ENCODE assay signal across 8 mouse cellular contexts in the genomic region with DNA sequence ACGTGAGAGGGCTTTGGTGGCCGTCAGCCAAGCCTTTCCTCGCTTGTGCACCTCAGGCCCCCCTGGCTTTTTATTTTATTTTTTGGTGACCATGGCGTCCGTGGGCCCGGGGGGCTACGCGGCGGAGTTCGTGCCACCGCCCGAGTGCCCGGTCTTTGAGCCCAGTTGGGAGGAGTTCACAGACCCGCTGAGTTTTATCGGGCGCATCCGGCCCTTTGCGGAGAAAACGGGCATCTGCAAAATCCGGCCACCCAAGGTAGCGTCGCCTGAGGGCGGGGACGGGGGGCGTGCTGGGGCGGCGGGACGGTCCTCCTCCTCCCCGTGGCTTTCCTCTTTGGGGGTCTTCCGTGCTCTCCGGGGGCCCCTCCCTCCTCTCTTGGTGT. TPM values are rescaled to one million over a fixed set of nuclear protein-coding genes. Genes with fewer than 3 reads are reported as not detected.
A peak's percentile ranks its signal among the peaks of the same experiment; 100 is the strongest.
DNase-seq lines count a peak whose midpoint lies in the region; ATAC-seq and TF ChIP-seq lines count a peak whose summit lies in the region.

No protein-coding gene starts in this region.

- no peak for TF ChIP-seq CTCF in cortical plate, adult 2 months (IDR thresholded peaks at IDR 0.05; ENCODE audit: extremely low read depth, insufficient read depth, low read length)

- H3K27me3 ChIP-seq in kidney, embryonic 16.5 days (ENCODE audit: insufficient read depth, low read length), result no peaks in the 10 kb centered on the region
- H3K27me3 ChIP-seq in intestine, embryonic 14.5 days (replicated peaks; ENCODE audit: control insufficient read depth, insufficient read depth, low read length), result no peaks in the 10 kb centered on the region
- no peaks in the 10 kb centered on the region for H3K27me3 ChIP-seq in midbrain, embryonic 16.5 days (ENCODE audit: control insufficient read depth, insufficient read depth, low read depth, low read length)

- H3K27ac ChIP-seq in kidney, embryonic 16.5 days (ENCODE audit: low read length), result peak overlapping the region; percentile 99
- no peak overlapping the region for H3K27ac ChIP-seq in cortical plate, adult 2 months (ENCODE audit: insufficient read depth, low read length)
- H3K27ac ChIP-seq in intestine, embryonic 14.5 days (ENCODE audit: low read depth), result peak overlapping the region; percentile 97
- peak overlapping the region; percentile 86 for H3K27ac ChIP-seq in midbrain, embryonic 16.5 days (ENCODE audit: low read length)

- H3K9me3 ChIP-seq in kidney, embryonic 16.5 days (ENCODE audit: low read length), result no peaks in the 10 kb centered on the region
- H3K9me3 ChIP-seq in intestine, embryonic 14.5 days (ENCODE audit: control insufficient read depth, low read length), result no peaks in the 10 kb centered on the region
- no peaks in the 10 kb centered on the region for H3K9me3 ChIP-seq in midbrain, embryonic 16.5 days (replicated peaks; ENCODE audit: control insufficient read depth, low read length, poor library complexity, severe bottlenecking)

- H3K4me3 ChIP-seq in kidney, embryonic 16.5 days (ENCODE audit: low read length), result peak overlapping the region; percentile 90
- H3K4me3 ChIP-seq in cortical plate, adult 2 months (ENCODE audit: insufficient read depth, low read length), result peak overlapping the region; percentile 70
- H3K4me3 ChIP-seq in intestine, embryonic 14.5 days (ENCODE audit: low read depth, low read length), result peak overlapping the region; percentile 75
- peak overlapping the region; percentile 98 for H3K4me3 ChIP-seq in midbrain, embryonic 16.5 days (ENCODE audit: low read depth, low read length)

- WGBS in kidney, embryonic 16.5 days, result under 1% methylated on average over 30 of the region's 31 CpGs
- WGBS in intestine, embryonic 14.5 days, result under 1% methylated on average over 30 of the region's 31 CpGs
- under 1% methylated on average over 29 of the region's 31 CpGs for WGBS in midbrain, embryonic 16.5 days

- peaks cover 14% of the 10 kb centered on the region for H3K4me1 ChIP-seq in kidney, embryonic 16.5 days (ENCODE audit: insufficient read depth, low read length)
- no peaks in the 10 kb centered on the region; the same call in 1 of the 2 replicates for H3K4me1 ChIP-seq in cortical plate, adult 2 months (ENCODE audit: control insufficient read depth, insufficient read depth, low read length)
- peaks cover 17% of the 10 kb centered on the region for H3K4me1 ChIP-seq in intestine, embryonic 14.5 days (replicated peaks; ENCODE audit: control insufficient read depth, insufficient read depth, low read length)
- H3K4me1 ChIP-seq in midbrain, embryonic 16.5 days (ENCODE audit: control insufficient read depth, insufficient read depth, low read length), result peaks cover 20% of the 10 kb centered on the region

- peaks cover 20% of the 10 kb centered on the region for H3K36me3 ChIP-seq in kidney, embryonic 16.5 days (ENCODE audit: insufficient read depth, low read length)
- peaks cover 29% of the 10 kb centered on the region for H3K36me3 ChIP-seq in intestine, embryonic 14.5 days (ENCODE audit: control insufficient read depth, insufficient read depth, low read length)
- H3K36me3 ChIP-seq in midbrain, embryonic 16.5 days (ENCODE audit: control insufficient read depth, insufficient read depth, low read length), result peaks cover 6% of the 10 kb centered on the region

- TF ChIP-seq POLR2A in cortical plate, adult 2 months (IDR thresholded peaks at IDR 0.05; ENCODE audit: extremely low read depth, insufficient read depth, low read length), result no peak

- no peak for DNase-seq in kidney, postnatal 14 days
- no peak for DNase-seq in intestine, embryonic 14.5 days (ENCODE audit: low spot score)
- no peak for DNase-seq in gastrocnemius, postnatal 36 days
- no peak for DNase-seq in thymus, postnatal 4 days
- DNase-seq in urinary bladder, adult 2 months (ENCODE audit: low spot score), result no peak

- peak overlapping the region; percentile 85 for H3K9ac ChIP-seq in kidney, embryonic 16.5 days (replicated peaks; ENCODE audit: low read length)
- peak overlapping the region; percentile 75 for H3K9ac ChIP-seq in intestine, embryonic 14.5 days (ENCODE audit: low read length)
- peak overlapping the region; percentile 94 for H3K9ac ChIP-seq in midbrain, embryonic 16.5 days (ENCODE audit: low read depth, low read length)

- H3K4me2 ChIP-seq in kidney, embryonic 16.5 days (replicated peaks; ENCODE audit: low read depth, low read length), result peak overlapping the region; percentile 91
- peak overlapping the region; percentile 94 for H3K4me2 ChIP-seq in intestine, embryonic 14.5 days (ENCODE audit: low read length)
- H3K4me2 ChIP-seq in midbrain, embryonic 16.5 days (ENCODE audit: low read length), result peak overlapping the region; percentile 98

- intact Hi-C loops in gastrocnemius, postnatal 36 days (cut with DNase I), result no loop called here

- ATAC-seq in kidney, embryonic 16.5 days (ENCODE audit: low FRiP score, low TSS enrichment), result peak; percentile 29
- ATAC-seq in intestine, embryonic 14.5 days (replicated peaks; ENCODE audit: low FRiP score, low TSS enrichment, low read depth), result 0 out of 2 replicates have a peak, but pooled peaks have one; percentile 7
- ATAC-seq in midbrain, embryonic 16.5 days, result no peak

RNA-seq across cellular contexts. Expression of a gene that starts 0.3 kb away (rescaled TPM):
- polyA plus RNA-seq in kidney, embryonic 16.5 days (2015; fragmentation: Nextera tagmentation; extraction: Ambion mirVana), result 25.5 and 25.8 TPM in 2 replicates
- polyA plus RNA-seq in cortical plate, adult 2 months (2012; rRNA removed), result 6.0 and 7.5 TPM in 2 replicates
- polyA plus RNA-seq in intestine, embryonic 14.5 days (2014; fragmentation: Nextera tagmentation; extraction: Ambion mirVana), result 21.5 and 24.6 TPM in 2 replicates
- polyA plus RNA-seq in midbrain, embryonic 16.5 days (2015; fragmentation: Nextera tagmentation; extraction: Ambion mirVana), result 10.5 and 11.3 TPM in 2 replicates
- total RNA-seq in gastrocnemius, postnatal 36 days (2021), result 1 to 10 TPM; 3.5 to 4.4 TPM
- polyA plus RNA-seq in urinary bladder, adult 2 months (2012; rRNA removed), result 9.8 and 10.1 TPM in 2 replicates

RNA-seq across cellular contexts. Expression of a gene that starts 0.6 kb away (rescaled TPM):
- 44.8 and 54.4 TPM in 2 replicates for polyA plus RNA-seq in kidney, embryonic 16.5 days (2015; fragmentation: Nextera tagmentation; extraction: Ambion mirVana)
- polyA plus RNA-seq in cortical plate, adult 2 months (2012; rRNA removed), result 9.4 and 10.5 TPM in 2 replicates
- polyA plus RNA-seq in intestine, embryonic 14.5 days (2014; fragmentation: Nextera tagmentation; extraction: Ambion mirVana), result 50.6 and 54.7 TPM in 2 replicates
- polyA plus RNA-seq in midbrain, embryonic 16.5 days (2015; fragmentation: Nextera tagmentation; extraction: Ambion mirVana), result 32.0 and 37.8 TPM in 2 replicates
- total RNA-seq in gastrocnemius, postnatal 36 days (2021), result 10 to 100 TPM; 18.9 to 20.5 TPM
- polyA plus RNA-seq in urinary bladder, adult 2 months (2012; rRNA removed), result 12.4 and 13.9 TPM in 2 replicates
